Mouse (Mus musculus): ENCODE data around the gene Olfr1453. TPM values are rescaled to one million over a fixed set of nuclear protein-coding genes. Genes with fewer than 3 reads are reported as not detected.
"Not testable (repeated sequence)": the region's sequence is repeated elsewhere in the genome, so short reads cannot be mapped to it uniquely, and the experiment has no call there.

Olfr1453 gene
- not detected in 2 replicates for polyA plus RNA-seq (2015; fragmentation: Nextera tagmentation; extraction: Ambion mirVana)

DNA sequence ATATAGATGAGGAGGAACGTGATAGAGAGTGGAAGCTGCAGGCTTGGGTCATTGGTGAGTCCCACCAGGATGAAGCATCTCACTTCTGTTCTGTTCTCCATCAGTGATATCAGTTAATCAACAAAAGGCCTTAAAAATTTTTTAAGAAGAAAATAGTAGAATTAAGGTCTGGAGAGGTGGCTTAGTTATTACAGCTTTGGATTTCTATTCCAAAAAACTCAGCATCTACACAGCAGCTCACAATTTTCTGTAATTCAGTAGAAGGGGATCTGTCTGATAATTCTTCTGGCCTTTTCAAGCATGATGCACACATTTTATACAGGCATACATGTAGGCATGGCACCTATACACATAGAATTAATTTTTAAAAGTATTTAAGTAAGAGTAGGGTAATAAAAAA, at the start of gene Olfr1453:
Olfr1453 (minus strand) TSS at position 101 of the 400 bp plus-strand sequence.
- H3K4me2 ChIP-seq, result no peak within 1 kb of the TSS
- WGBS, result 37% methylated on average over 1 of the region's 1 CpGs
- no peaks in the 10 kb centered on the region for H3K4me1 ChIP-seq
- no peak within 1 kb of the TSS for H3K9ac ChIP-seq
- H3K27ac ChIP-seq, result no peak within 1 kb of the TSS
- no peak within 1 kb of the TSS for H3K4me3 ChIP-seq (replicated peaks)
- ATAC-seq (ENCODE audit: insufficient read depth, low FRiP score, low read depth), result no peak
- H3K27me3 ChIP-seq (replicated peaks), result no peaks in the 10 kb centered on the region
- H3K9me3 ChIP-seq, result no peaks in the 10 kb centered on the region
- H3K36me3 ChIP-seq, result no peaks in the 10 kb centered on the region

DNA sequence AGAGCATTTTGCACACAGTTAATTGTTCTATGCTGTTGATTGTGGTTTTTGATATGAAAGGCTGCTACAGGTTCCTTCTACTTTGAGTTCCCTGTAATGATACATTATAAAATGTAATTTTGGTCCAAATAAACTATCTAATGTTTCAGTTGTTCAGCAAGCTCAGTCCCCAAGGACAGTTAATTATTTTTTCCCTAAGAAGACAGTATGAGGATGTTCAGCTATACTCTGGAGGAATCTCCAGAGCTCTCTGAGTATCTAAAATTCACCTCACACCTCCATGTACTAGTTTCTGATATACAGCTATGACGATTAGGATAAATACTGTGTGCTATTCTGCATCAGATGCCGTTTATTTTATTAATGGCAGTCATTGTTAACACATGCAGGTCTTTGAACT, 32.2 kb upstream of the Olfr1453 start, which contains the start of gene Olfr1454:
Olfr1454 (plus strand) TSS at position 301 of the 400 bp plus-strand sequence.
- ATAC-seq (ENCODE audit: insufficient read depth, low FRiP score, low read depth), result no peak
- H3K9me3 ChIP-seq, result no peaks in the 10 kb centered on the region
- H3K4me2 ChIP-seq, result no peak within 1 kb of the TSS
- no peaks in the 10 kb centered on the region for H3K36me3 ChIP-seq
- 62% methylated on average over 2 of the region's 2 CpGs for WGBS
- H3K9ac ChIP-seq, result no peak within 1 kb of the TSS
- H3K4me1 ChIP-seq, result no peaks in the 10 kb centered on the region
- no peaks in the 10 kb centered on the region for H3K27me3 ChIP-seq (replicated peaks)
- H3K4me3 ChIP-seq (replicated peaks), result no peak within 1 kb of the TSS
- H3K27ac ChIP-seq, result no peak within 1 kb of the TSS

DNA sequence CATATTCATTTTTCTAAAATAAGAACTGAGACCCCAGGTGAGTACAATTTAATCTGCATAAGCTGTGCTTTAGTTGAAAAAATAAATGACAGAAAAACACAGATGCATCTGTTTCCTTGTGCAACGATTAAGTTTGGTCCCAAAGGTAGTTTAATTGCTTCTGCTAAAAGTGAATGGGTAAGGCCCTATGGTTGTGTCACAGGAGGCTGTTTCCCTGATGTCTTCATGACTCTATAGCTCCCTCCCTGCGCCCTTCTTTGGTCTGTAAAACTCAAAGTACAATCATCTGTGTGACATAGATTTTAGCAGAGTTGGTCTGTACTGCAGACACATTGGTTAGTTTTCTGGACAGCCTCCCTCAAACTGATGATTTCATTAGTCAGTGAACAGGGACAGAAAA, 33.4 kb downstream of the Olfr1453 start, which contains the start of gene Olfr1451:
Olfr1451 (plus strand) TSS at position 301 of the 400 bp plus-strand sequence.
- H3K36me3 ChIP-seq, result no peaks in the 10 kb centered on the region
- H3K4me2 ChIP-seq, result no peak within 1 kb of the TSS
- no peak within 1 kb of the TSS for H3K9ac ChIP-seq
- H3K27me3 ChIP-seq (replicated peaks), result no peaks in the 10 kb centered on the region
- no peak within 1 kb of the TSS for H3K27ac ChIP-seq
- 74% methylated on average over 2 of the region's 2 CpGs for WGBS
- ATAC-seq (ENCODE audit: insufficient read depth, low FRiP score, low read depth), result no peak
- H3K9me3 ChIP-seq, result no peaks in the 10 kb centered on the region
- no peaks in the 10 kb centered on the region for H3K4me1 ChIP-seq
- H3K4me3 ChIP-seq (replicated peaks), result no peak within 1 kb of the TSS

DNA sequence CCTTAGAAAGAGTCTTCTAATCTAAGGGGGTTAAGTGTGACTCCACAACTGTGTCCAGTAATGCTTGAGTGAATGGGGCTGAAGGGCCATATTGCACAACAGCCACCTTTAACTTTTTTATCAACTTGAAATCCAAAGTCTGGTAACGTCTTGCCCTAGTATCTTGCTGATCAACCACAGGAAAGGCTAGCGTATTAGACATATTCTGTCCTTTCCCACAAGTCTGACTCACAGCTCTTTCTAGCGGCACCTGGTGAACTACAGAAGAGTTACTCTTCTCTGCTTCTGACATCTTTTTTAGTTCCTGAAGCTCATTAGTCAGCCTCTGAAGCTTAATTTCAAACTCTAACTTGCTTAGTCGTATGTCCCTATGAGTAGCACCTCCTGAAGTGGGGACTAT, 35.8 kb downstream of the Olfr1453 start:
- not testable (repeated sequence) for H3K4me3 ChIP-seq (replicated peaks); H3K9me3 ChIP-seq; H3K4me1 ChIP-seq; H3K36me3 ChIP-seq; H3K4me2 ChIP-seq; H3K27ac ChIP-seq; H3K27me3 ChIP-seq (replicated peaks); ATAC-seq (ENCODE audit: insufficient read depth, low FRiP score, low read depth); H3K9ac ChIP-seq
- 89% methylated on average over 4 of the region's 4 CpGs for WGBS

Other genes with a start within 250 kb of the Olfr1453 start
- 13.9 and 14.5 TPM in 2 replicates for gene Zfp91, start 232.2 kb downstream of the Olfr1453 start, polyA plus RNA-seq (2015; fragmentation: Nextera tagmentation; extraction: Ambion mirVana)
- 2.5 and 2.6 TPM in 2 replicates for gene Lpxn, start 232.1 kb downstream of the Olfr1453 start, polyA plus RNA-seq (2015; fragmentation: Nextera tagmentation; extraction: Ambion mirVana)
- not detected in 2 replicates for gene Gm5244, start 181.6 kb downstream of the Olfr1453 start, polyA plus RNA-seq (2015; fragmentation: Nextera tagmentation; extraction: Ambion mirVana)
- gene Olfr1444, start 171.0 kb downstream of the Olfr1453 start, polyA plus RNA-seq (2015; fragmentation: Nextera tagmentation; extraction: Ambion mirVana), result not detected in 2 replicates
- not detected in 2 replicates for gene Olfr1445, start 144.5 kb downstream of the Olfr1453 start, polyA plus RNA-seq (2015; fragmentation: Nextera tagmentation; extraction: Ambion mirVana)
- not detected in 2 replicates for gene Olfr1446, start 134.8 kb downstream of the Olfr1453 start, polyA plus RNA-seq (2015; fragmentation: Nextera tagmentation; extraction: Ambion mirVana)
- not detected in 2 replicates for gene Olfr1447, start 124.6 kb downstream of the Olfr1453 start, polyA plus RNA-seq (2015; fragmentation: Nextera tagmentation; extraction: Ambion mirVana)
- not detected in 2 replicates for gene Olfr1448, start 103.9 kb downstream of the Olfr1453 start, polyA plus RNA-seq (2015; fragmentation: Nextera tagmentation; extraction: Ambion mirVana)
- not detected in 2 replicates for gene Olfr1449, start 97.5 kb downstream of the Olfr1453 start, polyA plus RNA-seq (2015; fragmentation: Nextera tagmentation; extraction: Ambion mirVana)
- gene Olfr1450, start 78.1 kb downstream of the Olfr1453 start, polyA plus RNA-seq (2015; fragmentation: Nextera tagmentation; extraction: Ambion mirVana), result not detected in 2 replicates
- not detected in 2 replicates for gene Olfr1451, start 33.3 kb downstream of the Olfr1453 start, polyA plus RNA-seq (2015; fragmentation: Nextera tagmentation; extraction: Ambion mirVana)
- gene Olfr1454, start 32.3 kb upstream of the Olfr1453 start, polyA plus RNA-seq (2015; fragmentation: Nextera tagmentation; extraction: Ambion mirVana), result not detected in 2 replicates
- not detected in 2 replicates for gene Olfr1457, start 69.6 kb upstream of the Olfr1453 start, polyA plus RNA-seq (2015; fragmentation: Nextera tagmentation; extraction: Ambion mirVana)
- gene Olfr1458, start 78.4 kb upstream of the Olfr1453 start, polyA plus RNA-seq (2015; fragmentation: Nextera tagmentation; extraction: Ambion mirVana), result not detected in 2 replicates
- not detected in 2 replicates for gene Olfr1459, start 121.2 kb upstream of the Olfr1453 start, polyA plus RNA-seq (2015; fragmentation: Nextera tagmentation; extraction: Ambion mirVana)
- gene Olfr1461, start 134.7 kb upstream of the Olfr1453 start, polyA plus RNA-seq (2015; fragmentation: Nextera tagmentation; extraction: Ambion mirVana), result not detected in 2 replicates
- gene Olfr1462, start 157.4 kb upstream of the Olfr1453 start, polyA plus RNA-seq (2015; fragmentation: Nextera tagmentation; extraction: Ambion mirVana), result not detected in 2 replicates
- gene Olfr1463, start 203.0 kb upstream of the Olfr1453 start, polyA plus RNA-seq (2015; fragmentation: Nextera tagmentation; extraction: Ambion mirVana), result not detected in 2 replicates

Measured in stomach, embryonic 15.5 days (tissue).